Mouse (Mus musculus) hindbrain, embryonic 10.5 days (tissue): ENCODE data around the gene Akr1c14. TPM values are rescaled to one million over a fixed set of nuclear protein-coding genes. Genes with fewer than 3 reads are reported as not detected.

Experiments used
- DNase-seq: peaks from one replicate; pipeline ENCODE4 v3.0.0-alpha.2; 2017; ENCODE audit warnings: low spot score
- H3K27ac ChIP-seq: fragments of 300-500 bp; sonication (generic); 2 replicates; pipeline ENCODE4 v1.5.1; 2016; ENCODE audit warnings: mild to moderate bottlenecking, moderate library complexity
- H3K27me3 ChIP-seq: fragments of 300-500 bp; sonication (generic); 2 replicates; pipeline ENCODE4 v1.6.1; 2016; ENCODE audit warnings: mild to moderate bottlenecking; ENCODE audit not compliant: poor library complexity, insufficient read depth, severe bottlenecking
- H3K36me3 ChIP-seq: fragments of 300-500 bp; sonication (generic); 2 replicates; pipeline ENCODE4 v1.6.1; 2016; ENCODE audit warnings: mild to moderate bottlenecking, moderate library complexity
- H3K4me1 ChIP-seq: fragments of 300-500 bp; sonication (generic); replicated peaks from 2 replicates; pipeline ENCODE4 v1.6.1; 2016; ENCODE audit warnings: mild to moderate bottlenecking
- H3K4me3 ChIP-seq: fragments of 300-500 bp; sonication (generic); 2 replicates; pipeline ENCODE4 v1.5.1; 2016; ENCODE audit warnings: mild to moderate bottlenecking, moderate library complexity
- H3K9me3 ChIP-seq: fragments of 300-500 bp; sonication (generic); 2 replicates; pipeline ENCODE4 v1.6.1; 2016; ENCODE audit warnings: mild to moderate bottlenecking, moderate library complexity
- WGBS: fragments of 180-500 bp; shearing (Covaris S2); methylation state at CpG from one replicate; pipeline ENCODE4 v1.1.7; 2016; 5-methylcytosine and 5-hydroxymethylcytosine counted together
- polyA plus RNA-seq: library from polyadenylated mRNA; unstranded; fragments of >200 nt; fragmentation: Nextera tagmentation; extraction: Ambion mirVana; gene quantifications from 2 replicates; pipeline ENCODE4 v1.2.1, GENCODE M21; 2016

Gene Akr1c14
- polyA plus RNA-seq, 1 experiment from 2014 or later = 0.18 TPM

GRCm38 (mm10) chr13:4131317-4131716 is 82.5 kb downstream of the Akr1c14 start:
- no peaks in the 10 kb centered on the region for H3K27me3 ChIP-seq
- H3K4me3 ChIP-seq = no peak overlapping the region
- no peaks in the 10 kb centered on the region for H3K4me1 ChIP-seq
- no peak overlapping the region for H3K27ac ChIP-seq
- no peaks in the 10 kb centered on the region for H3K9me3 ChIP-seq
- DNase-seq = no peak
- 80% methylated on average over 1 of the region's 1 CpGs for WGBS
- H3K36me3 ChIP-seq = no peaks in the 10 kb centered on the region

DNA sequence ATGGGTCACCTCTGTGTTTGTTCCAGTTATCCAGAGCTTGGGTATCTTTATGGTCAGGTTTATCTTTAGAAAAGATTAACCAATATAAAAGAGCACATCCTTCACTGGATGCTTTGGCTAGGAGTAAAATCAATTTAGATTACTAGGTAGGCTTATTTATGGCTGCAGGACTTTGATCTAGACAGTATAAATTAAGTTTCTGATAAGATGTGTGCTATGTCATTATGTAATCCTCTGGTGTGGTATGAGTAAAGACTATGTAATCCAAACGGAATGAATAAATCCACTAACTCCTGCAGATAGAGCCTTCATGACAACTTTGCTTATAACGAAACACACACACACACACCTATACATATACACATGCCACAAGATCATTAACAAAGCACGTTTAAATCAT is 82.9 kb downstream of the Akr1c14 start:
- Histone ChIP-seq H3K36me3 (no peaks in the 10 kb centered on the region), H3K4me3 (no peak overlapping the region), H3K27ac (no peak overlapping the region), H3K9me3 (no peaks in the 10 kb centered on the region), H3K27me3 (no peaks in the 10 kb centered on the region), H3K4me1 (no peaks in the 10 kb centered on the region)
- DNase-seq = no peak
- WGBS = 70% methylated on average over 3 of the region's 3 CpGs

GRCm38 (mm10) chr13:4133070-4133469 is 84.3 kb downstream of the Akr1c14 start:
- no peaks in the 10 kb centered on the region for H3K36me3 ChIP-seq
- no peak for DNase-seq
- H3K27ac ChIP-seq = no peak overlapping the region
- no peak overlapping the region for H3K4me3 ChIP-seq
- WGBS = 45% methylated on average over 2 of the region's 2 CpGs
- H3K9me3 ChIP-seq = no peaks in the 10 kb centered on the region
- H3K4me1 ChIP-seq = no peaks in the 10 kb centered on the region
- no peaks in the 10 kb centered on the region for H3K27me3 ChIP-seq

Other genes starting within 250 kb of the Akr1c14 start
- gene Calml3, start 244.7 kb upstream of the Akr1c14 start, polyA plus RNA-seq = 0.14 TPM in 1 of 2 replicates, not detected in the other
- not detected in 2 replicates for gene Calm4, start 211.3 kb upstream of the Akr1c14 start, polyA plus RNA-seq
- gene Calm5, start 194.8 kb upstream of the Akr1c14 start, polyA plus RNA-seq = not detected in 2 replicates
- 40.3 and 49.5 TPM in 2 replicates for gene Net1, start 130.8 kb upstream of the Akr1c14 start, polyA plus RNA-seq
- 0.12 TPM in 1 of 2 replicates, not detected in the other for gene Tubal3, start 130.7 kb upstream of the Akr1c14 start, polyA plus RNA-seq
- not detected in 2 replicates for gene Ucn3, start 103.7 kb upstream of the Akr1c14 start, polyA plus RNA-seq
- gene Akr1c18, start 101.6 kb downstream of the Akr1c14 start, polyA plus RNA-seq = not detected in 2 replicates
- gene Akr1c13, start 142.1 kb downstream of the Akr1c14 start, polyA plus RNA-seq = 0.65 and 0.72 TPM in 2 replicates
- gene Akr1c19, start 179.7 kb downstream of the Akr1c14 start, polyA plus RNA-seq = 0.25 and 0.64 TPM in 2 replicates
- 0.17 TPM in 1 of 2 replicates, not detected in the other for gene Akr1c12, start 230.4 kb downstream of the Akr1c14 start, polyA plus RNA-seq